Mouse (Mus musculus) spleen, adult 18-20 months (tissue): Measurements from ENCODE around the gene Ccdc84.
A peak's percentile ranks its signal among the peaks of the same experiment; 100 is the strongest.

Experiments
- DNase-seq, 2 experiments: peaks; one replicate each; pipeline ENCODE4 v3.0.0; 2022; ENCODE audit warnings: mixed read lengths in 2 of 2

Gene Ccdc84

DNA sequence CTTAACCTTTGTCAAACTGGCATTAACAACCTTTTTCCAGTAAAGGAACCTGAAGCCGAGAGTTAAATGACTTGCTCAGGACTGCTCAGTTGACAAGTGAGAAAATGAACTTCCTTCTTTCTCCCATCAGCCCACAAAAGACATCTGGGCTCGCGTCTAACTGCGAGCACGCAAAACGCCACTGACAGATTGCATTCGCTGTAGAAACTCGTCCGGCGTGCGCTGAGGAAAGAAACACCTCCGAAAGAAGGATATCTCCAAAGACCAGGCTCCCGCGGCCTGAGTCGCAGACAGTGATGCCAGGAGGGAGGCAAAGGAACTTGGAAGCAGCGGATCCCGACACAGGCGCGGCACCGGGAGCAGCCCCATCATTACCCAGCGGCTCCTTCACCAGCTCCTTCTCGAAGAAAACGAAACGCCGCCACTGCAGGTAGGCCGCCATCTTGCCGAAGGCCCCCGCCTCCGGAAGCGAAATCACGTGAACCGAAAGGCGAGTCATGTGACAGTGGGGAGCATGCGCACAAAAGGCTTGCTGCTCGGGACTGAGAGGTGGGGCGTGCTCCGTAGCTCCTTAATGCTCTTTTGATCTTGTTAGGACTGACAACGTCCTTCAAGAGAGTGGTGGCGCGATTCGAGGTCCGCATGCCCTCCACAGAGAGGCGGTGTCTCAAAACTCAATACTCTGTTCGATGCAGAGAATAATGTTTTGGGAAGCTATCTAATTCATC, 57.0 kb downstream of the Ccdc84 start, which contains the start of gene Vps11:
Gene Vps11 (minus strand): TSS at position 481 of the 728 bp plus-strand sequence.
- DNase-seq: peak; percentile 91 to 92
